Mouse (Mus musculus): ENCODE measurements around the gene Gucy2g.
"Not testable (repeated sequence)": the region's sequence is repeated elsewhere in the genome, so short reads cannot be mapped to it uniquely, and the experiment has no call there.

The Gucy2g gene

GRCm38 (mm10) chr19:55207746-55208538, 33.1 kb downstream of the Gucy2g start:
- in situ Hi-C loops (cut with MboI; ENCODE audit: low sequenced_read_pairs), result loop anchor here (10.0 kb wide), 1 partner anchor 143 kb away; no protein-coding TSS in a partner anchor

- in situ Hi-C loops (cut with MboI; ENCODE audit: low sequenced_read_pairs), result loop anchor here (10.0 kb wide), 1 partner anchor 142 kb away; no protein-coding TSS in a partner anchor
Measured at GRCm38 (mm10) chr19:55207205-55207604, 33.8 kb downstream of the Gucy2g start.

DNA sequence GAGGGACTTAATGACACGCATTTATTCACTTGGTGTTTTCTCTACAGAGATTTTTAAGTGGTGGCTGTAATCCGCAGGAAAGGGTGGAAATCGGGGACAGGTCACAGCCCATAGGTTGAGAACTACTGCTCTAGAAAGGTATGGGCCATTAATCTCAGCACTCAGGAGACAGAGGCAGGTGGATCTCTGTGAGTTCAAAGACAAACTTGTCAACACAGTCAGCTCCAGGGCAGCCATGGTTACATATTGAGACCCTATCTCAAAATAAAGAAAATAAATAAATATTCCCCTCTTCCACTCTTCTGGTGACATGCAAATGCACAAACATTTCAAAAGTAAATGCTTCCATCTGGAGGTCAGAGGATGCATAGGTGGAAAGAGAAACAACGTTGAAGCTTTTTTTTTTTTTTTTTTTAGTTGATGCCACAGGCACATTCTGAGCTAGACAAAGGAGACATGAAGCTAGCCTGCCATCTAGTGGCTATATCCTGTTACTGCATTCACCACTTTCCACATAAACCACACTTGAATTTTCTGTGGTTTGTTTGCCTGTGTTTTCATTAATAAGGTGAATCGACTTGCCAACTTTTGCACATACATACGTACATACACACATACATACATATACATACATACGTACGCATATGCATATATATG, 34.4 kb downstream of the Gucy2g start:
- in situ Hi-C loops (cut with MboI; ENCODE audit: low sequenced_read_pairs), result loop anchor here (10.0 kb wide), 1 partner anchor 142 kb away; no protein-coding TSS in a partner anchor

DNA sequence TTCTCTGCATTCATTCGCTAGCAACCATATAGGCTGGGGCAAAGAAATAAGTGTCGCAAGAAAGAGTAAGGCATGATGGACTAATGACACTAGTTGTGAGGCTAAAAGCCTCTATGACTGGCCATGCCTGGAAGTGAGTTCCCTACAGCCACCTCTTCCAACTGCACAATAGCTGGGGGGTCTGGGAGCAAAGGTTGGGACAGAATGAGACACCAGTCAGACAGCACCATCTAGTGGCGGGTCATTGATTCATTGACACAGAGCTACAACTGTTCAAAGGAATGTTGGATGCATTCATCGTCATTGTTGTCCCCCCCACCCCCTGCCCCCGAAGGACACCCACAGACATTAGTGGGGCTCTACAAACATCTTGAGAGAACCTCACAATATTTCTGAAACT, 42.7 kb downstream of the Gucy2g start:
- in situ Hi-C loops (cut with MboI; ENCODE audit: low sequenced_read_pairs), result no loop called here

GRCm38 (mm10) chr19:55195574-55195973, 45.5 kb downstream of the Gucy2g start:
- in situ Hi-C loops (cut with MboI; ENCODE audit: low sequenced_read_pairs), result no loop called here

GRCm38 (mm10) chr19:55194520-55195170, 46.4 kb downstream of the Gucy2g start:
- in situ Hi-C loops (cut with MboI; ENCODE audit: low sequenced_read_pairs), result no loop called here

- in situ Hi-C loops (cut with MboI; ENCODE audit: low sequenced_read_pairs), result no loop called here
Measured at GRCm38 (mm10) chr19:55193717-55194394, 47.2 kb downstream of the Gucy2g start.

- in situ Hi-C loops (cut with MboI; ENCODE audit: low sequenced_read_pairs), result no loop called here
Measured at GRCm38 (mm10) chr19:55192254-55192945, 48.6 kb downstream of the Gucy2g start.

DNA sequence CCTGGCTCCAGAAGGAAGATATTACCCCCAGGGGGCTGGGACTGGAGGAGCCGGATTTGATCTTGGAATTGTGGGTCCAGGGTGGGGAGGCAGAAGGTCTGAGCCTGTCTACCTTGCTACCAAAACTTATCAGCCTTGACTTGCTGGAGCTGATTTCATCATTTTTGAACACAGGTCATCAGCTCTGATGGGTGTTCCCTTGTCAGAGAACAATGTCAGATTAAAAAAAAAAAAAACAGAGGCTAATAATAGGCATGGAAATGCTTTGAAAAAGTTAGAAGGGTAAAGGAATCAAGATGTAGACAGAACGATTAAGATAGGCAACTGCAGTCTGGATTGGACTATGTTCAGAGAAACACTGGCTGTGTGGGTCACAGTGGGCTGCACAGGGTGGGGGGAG, 49.4 kb downstream of the Gucy2g start:
- in situ Hi-C loops (cut with MboI; ENCODE audit: low sequenced_read_pairs), result no loop called here

DNA sequence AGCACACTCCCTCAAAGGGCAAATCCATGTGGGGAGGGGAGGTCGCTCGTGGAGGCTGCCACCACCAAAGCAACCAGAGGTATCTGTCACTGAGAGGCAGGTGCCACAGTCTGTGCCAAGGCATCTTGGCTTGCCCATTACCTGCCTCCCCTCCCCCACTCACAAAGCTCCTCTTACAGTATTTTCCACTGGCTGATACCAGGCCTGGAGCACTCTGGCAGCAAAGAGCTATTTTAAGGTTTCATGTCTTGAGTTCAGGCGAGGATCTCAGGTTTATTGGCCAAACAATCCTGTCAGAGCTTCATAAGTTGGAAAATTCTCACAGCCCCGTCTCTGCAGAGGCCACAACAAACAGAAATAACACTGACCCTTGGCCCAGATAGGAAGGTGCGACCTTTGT, 51.0 kb downstream of the Gucy2g start:
- in situ Hi-C loops (cut with MboI; ENCODE audit: low sequenced_read_pairs), result no loop called here

DNA sequence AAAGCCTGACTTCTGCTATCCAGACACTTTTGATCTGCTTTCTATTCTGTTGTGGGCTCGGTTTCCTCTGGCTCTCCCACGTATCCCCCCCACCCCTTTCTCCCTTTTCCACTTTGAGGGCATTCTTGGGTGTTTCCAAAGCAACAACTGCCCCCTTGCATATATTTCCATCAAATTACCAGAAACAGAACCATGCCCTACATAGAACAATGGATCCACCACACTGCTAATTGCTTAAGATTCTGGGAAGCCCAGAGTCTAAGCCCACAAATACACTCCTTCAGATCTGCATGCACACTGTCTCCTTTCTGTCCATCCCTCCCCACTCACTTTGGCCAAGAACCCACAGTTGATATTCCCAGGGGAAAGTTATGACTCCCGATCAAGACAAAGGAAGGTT, 55.4 kb downstream of the Gucy2g start:
- in situ Hi-C loops (cut with MboI; ENCODE audit: low sequenced_read_pairs), result no loop called here

DNA sequence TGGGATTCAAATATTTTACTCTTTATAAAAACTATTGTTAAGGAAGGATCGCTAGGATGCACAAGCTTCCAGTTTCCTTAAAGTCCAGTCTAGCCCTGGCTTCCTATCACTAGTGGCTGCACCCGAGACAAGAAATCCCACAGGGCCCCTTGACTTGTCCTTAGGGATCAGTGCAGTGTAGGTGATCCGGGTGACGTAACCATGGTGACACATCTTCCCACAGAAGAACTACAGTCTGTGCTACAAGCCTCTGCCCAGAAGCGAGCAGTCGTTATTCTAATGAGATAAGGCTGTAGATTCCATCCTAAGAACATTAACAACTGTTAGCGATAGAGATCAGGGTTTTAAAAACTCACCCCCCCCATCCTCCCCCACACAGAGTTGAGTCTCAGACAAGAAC, 56.0 kb downstream of the Gucy2g start:
- in situ Hi-C loops (cut with MboI; ENCODE audit: low sequenced_read_pairs), result no loop called here

DNA sequence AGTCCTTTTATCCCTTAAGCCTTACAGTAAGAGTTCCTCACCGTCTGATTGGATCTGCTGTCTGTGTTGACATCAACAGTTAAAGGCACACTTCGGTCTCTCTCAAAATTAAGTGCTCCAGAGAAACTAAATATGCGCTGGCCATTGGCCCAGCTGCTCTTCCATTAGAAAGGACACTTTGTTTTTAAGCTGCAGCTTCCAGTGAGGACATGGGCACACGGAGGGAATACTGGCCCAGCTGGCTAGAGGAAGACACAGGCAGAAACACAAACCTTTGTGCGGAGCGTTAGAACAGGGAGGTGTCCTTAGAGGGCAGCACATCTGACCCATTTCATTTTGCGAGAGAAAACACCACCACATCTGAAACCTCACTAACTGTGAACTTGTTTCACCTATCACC, 56.6 kb downstream of the Gucy2g start:
- in situ Hi-C loops (cut with MboI; ENCODE audit: low sequenced_read_pairs), result no loop called here

DNA sequence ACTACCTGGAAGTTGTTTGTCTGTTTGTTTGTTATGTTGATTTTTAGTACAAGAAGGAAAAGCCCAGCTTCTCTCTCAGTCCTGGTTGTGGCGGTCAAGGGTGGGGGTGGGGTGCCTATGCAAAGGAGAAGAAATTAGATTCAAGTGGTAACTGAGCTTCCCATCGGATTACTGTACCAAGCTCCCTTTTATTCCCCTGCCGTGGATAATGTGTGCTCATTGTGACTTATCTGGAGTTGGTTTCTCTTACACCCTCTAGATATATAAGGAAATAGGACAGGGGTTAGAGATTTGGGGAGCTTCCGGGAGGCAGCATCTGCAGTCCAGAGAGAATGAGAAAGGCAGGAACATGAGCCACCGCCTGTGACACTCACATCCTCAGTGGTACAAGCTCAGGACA, 60.6 kb downstream of the Gucy2g start, which contains the start of gene Tectb:
Tectb (plus strand) TSS at position 301 of the 400 bp plus-strand sequence.
- in situ Hi-C loops (cut with MboI; ENCODE audit: low sequenced_read_pairs), result no loop called here

GRCm38 (mm10) chr19:55177143-55177542, 63.9 kb downstream of the Gucy2g start:
- in situ Hi-C loops (cut with MboI; ENCODE audit: low sequenced_read_pairs), result no loop called here

- in situ Hi-C loops (cut with MboI; ENCODE audit: low sequenced_read_pairs), result no loop called here
Measured at GRCm38 (mm10) chr19:55171585-55171984, 69.5 kb downstream of the Gucy2g start.

DNA sequence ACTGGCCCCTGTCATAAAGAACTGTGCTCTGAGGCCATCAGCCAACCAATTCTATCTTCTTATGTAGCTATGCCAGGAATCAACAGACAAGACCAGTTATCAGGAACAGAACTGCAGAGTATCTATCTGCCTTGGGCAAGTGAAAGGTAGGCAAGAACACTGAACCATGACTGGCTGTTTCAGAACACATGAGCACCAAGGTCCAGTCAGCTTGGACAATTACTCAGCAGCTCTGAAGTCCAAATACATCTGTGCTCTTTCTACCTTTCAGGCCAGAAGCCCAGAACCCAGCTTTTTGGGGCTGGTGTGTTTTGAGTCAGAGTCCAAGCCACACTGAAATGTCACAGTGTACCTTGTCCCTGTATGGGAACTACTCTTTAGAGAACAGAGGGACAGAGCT, 70.6 kb downstream of the Gucy2g start:
- in situ Hi-C loops (cut with MboI; ENCODE audit: low sequenced_read_pairs), result no loop called here

- in situ Hi-C loops (cut with MboI; ENCODE audit: low sequenced_read_pairs), result not testable (repeated sequence)
Measured at GRCm38 (mm10) chr19:55169236-55169729, 71.8 kb downstream of the Gucy2g start.

DNA sequence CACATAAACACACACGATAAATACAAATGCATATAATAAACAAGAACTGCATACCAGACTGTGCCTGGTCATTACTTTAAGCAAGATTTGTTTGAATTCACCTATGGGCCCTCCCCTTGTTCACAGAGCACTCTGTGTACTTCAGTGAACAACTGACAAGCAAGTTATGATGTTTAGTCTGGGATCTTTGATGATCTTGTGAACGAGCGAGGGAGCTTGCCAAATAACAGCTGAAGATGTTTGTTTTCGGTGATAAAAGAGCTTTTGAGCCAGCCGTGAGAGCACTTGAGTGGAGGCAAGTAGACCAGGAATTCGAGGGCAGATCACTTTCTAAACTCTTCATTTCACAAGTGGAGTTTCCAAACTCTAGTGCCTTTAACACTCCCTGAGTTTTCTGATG, 72.7 kb downstream of the Gucy2g start:
- in situ Hi-C loops (cut with MboI; ENCODE audit: low sequenced_read_pairs), result no loop called here

- in situ Hi-C loops (cut with MboI; ENCODE audit: low sequenced_read_pairs), result no loop called here
Measured at GRCm38 (mm10) chr19:55167741-55168140, 73.3 kb downstream of the Gucy2g start.

All from CH12F3 (cell line).